Mouse (Mus musculus): ENCODE data around the gene Ptpn11. TPM values are rescaled to one million over a fixed set of nuclear protein-coding genes. Genes with fewer than 3 reads are reported as not detected.
"Not testable (repeated sequence)": the region's sequence is repeated elsewhere in the genome, so short reads cannot be mapped to it uniquely, and the experiment has no call there.

Ptpn11 gene
- polyA plus RNA-seq, 1 experiment from 2014 or later: 26.3 TPM

DNA sequence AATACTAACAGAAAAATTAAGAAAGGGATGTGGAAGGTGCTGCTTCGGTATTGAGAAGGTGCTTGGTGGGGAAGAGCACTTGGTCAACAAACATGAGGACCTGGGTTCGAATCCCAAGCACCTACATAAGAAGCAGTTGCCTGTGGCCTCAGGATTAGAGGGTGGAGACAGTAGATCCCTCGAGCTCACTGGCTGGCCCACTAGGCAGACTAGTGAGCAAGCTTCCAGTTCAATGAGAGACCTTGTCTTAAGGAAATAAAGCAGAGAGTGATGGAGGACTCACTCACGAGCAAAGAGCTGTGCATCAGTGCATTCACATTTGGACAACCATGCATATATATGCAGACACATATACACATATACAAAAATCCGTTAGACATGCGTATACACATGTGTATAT lies 20.9 kb upstream of the Ptpn11 start:
- H3K36me3 ChIP-seq: peaks cover 61% of the 10 kb centered on the region
- no peak for ATAC-seq (ENCODE audit: insufficient number of reproducible peaks, insufficient read depth, low FRiP score, low TSS enrichment, low read depth)
- no peak overlapping the region for H3K9ac ChIP-seq
- WGBS: 94% methylated on average over 6 of the region's 6 CpGs
- no peaks in the 10 kb centered on the region for H3K27me3 ChIP-seq
- H3K4me3 ChIP-seq: no peak overlapping the region
- no peak overlapping the region for H3K27ac ChIP-seq
- H3K4me2 ChIP-seq: no peak overlapping the region
- H3K9me3 ChIP-seq: 0 out of 2 replicates have a peak, but pooled peaks cover 4% of the 10 kb centered on the region
- H3K4me1 ChIP-seq: peaks cover 7% of the 10 kb centered on the region

DNA sequence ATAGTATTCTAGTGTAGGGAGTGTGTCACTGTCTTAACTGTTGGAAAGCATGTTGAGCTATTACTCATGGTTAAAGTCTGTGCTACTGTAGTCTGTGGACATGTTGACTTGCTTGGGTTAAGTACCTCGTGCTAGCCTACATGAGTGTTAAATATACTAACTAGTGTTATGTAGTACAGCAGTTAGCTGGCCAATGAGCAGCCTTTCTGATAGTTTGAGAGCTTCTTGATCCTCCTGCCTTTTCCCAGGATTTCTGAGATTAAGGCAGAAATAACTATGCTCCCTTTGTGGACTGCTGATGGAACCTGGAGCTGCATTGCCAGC lies 19.4 kb upstream of the Ptpn11 start:
- H3K27me3 ChIP-seq: no peaks in the 10 kb centered on the region
- ATAC-seq (ENCODE audit: insufficient number of reproducible peaks, insufficient read depth, low FRiP score, low TSS enrichment, low read depth): no peak
- no peak overlapping the region for H3K4me3 ChIP-seq
- 0 out of 2 replicates have a peak, but pooled peaks cover 4% of the 10 kb centered on the region for H3K9me3 ChIP-seq
- H3K4me2 ChIP-seq: no peak overlapping the region
- peaks cover 23% of the 10 kb centered on the region for H3K4me1 ChIP-seq
- no peak overlapping the region for H3K9ac ChIP-seq
- peaks cover 76% of the 10 kb centered on the region for H3K36me3 ChIP-seq
- 93% methylated on average over 1 of the region's 1 CpGs for WGBS
- no peak overlapping the region for H3K27ac ChIP-seq

DNA sequence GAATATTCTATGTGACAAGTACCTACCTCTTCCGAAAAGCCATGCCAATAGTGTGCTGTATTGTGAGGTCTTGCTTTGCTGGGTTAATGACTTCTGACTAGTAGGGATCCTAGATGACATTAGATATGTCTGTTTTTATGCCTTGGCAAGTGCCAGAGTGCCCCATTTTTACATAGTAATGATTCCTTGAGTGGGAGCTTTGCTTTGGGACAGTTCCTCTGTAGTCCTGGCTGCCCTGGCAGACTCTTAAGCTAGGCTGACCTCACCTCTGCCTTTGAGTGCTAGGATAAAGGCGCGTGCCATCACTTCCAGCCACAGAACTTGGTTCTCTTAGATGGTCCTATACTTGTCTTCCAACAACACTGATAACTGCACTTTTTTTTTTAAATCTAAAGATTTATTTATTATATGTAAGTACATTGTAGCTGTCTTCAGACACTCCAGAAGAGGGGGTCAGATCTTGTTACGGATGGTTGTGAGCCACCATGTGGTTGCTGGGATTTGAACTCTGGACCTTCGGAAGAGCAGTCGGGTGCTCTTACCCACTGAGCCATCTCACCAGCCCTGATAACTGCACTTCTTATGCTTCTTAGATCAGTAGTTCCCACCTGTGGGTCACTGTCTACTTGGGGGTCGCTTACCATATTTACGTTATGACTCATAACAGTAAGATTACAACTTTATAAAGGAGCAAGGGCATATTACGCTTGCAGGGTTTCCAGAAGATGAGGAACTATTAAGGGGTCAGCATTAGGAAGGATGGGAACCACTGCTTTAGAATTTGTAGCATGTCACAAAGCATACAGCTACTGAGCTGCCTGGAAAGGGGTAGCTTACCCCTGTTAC lies 18.8 kb upstream of the Ptpn11 start:
- WGBS: 89% methylated on average over 9 of the region's 9 CpGs
- ATAC-seq (ENCODE audit: insufficient number of reproducible peaks, insufficient read depth, low FRiP score, low TSS enrichment, low read depth): no peak
- no peak overlapping the region for H3K4me3 ChIP-seq

DNA sequence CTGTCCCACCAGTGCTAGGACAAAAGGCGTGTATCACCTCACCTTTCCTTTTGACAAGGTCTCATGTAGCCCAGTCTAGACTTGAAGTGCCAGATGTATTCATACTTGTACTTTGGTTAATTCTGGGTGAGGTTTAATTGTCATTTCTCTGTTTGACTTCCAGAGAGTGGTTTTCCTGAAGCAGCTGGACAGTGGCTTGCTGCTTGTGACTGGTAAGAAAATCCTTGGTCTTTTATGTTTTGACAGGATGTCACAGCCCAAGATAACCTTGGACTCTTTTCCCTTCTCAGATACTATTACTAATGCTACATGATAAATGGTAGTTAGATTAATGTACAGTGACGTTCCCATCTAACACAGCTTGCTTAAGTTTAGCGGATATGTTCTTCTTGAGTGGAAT lies 15.8 kb upstream of the Ptpn11 start:
- Histone ChIP-seq H3K36me3 (peaks cover 65% of the 10 kb centered on the region), H3K9ac (peak overlapping the region; percentile 100), H3K27ac (no peak overlapping the region), H3K4me1 (peaks cover 25% of the 10 kb centered on the region), H3K27me3 (no peaks in the 10 kb centered on the region), H3K4me3 (no peak overlapping the region), H3K9me3 (0 out of 2 replicates have a peak, but pooled peaks cover under 1% of the 10 kb centered on the region), H3K4me2 (peak overlapping the region; percentile 69)
- 87% methylated on average over 3 of the region's 3 CpGs for WGBS
- no peak for ATAC-seq (ENCODE audit: insufficient number of reproducible peaks, insufficient read depth, low FRiP score, low TSS enrichment, low read depth)

More for the DNA sequence above, 18.8 kb upstream of the Ptpn11 start:
- Histone ChIP-seq H3K4me1 (peaks cover 25% of the 10 kb centered on the region), H3K9me3 (0 out of 2 replicates have a peak, but pooled peaks cover 4% of the 10 kb centered on the region), H3K27me3 (no peaks in the 10 kb centered on the region), H3K36me3 (peaks cover 77% of the 10 kb centered on the region), H3K4me2 (no peak overlapping the region), H3K9ac (no peak overlapping the region), H3K27ac (no peak overlapping the region)

DNA sequence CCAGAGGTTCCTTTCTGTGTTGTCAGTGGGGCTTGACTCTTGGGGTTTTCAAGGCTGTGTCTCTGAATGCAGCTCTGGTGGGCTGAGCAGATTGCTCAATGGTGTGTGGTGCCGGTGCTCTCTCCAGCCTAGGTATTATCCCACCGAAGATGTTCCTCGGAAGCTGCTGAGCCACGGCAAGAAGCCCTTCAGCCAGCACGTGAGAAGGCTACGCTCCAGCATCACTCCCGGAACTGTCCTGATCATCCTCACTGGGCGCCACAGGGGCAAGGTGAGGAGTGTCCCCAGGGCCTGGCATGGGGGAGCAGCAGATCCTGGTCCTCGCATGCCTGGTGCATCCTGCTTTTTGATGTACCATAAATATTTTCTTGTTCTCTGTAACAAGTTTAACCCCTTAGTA lies 15.3 kb upstream of the Ptpn11 start:
- Histone ChIP-seq H3K9me3 (no peaks in the 10 kb centered on the region), H3K36me3 (peaks cover 61% of the 10 kb centered on the region), H3K27ac (no peak overlapping the region), H3K27me3 (no peaks in the 10 kb centered on the region), H3K4me2 (peak overlapping the region; percentile 69), H3K4me3 (peak overlapping the region; percentile 98), H3K9ac (peak overlapping the region; percentile 100), H3K4me1 (peaks cover 25% of the 10 kb centered on the region)
- ATAC-seq (ENCODE audit: insufficient number of reproducible peaks, insufficient read depth, low FRiP score, low TSS enrichment, low read depth): no peak
- WGBS: 77% methylated on average over 9 of the region's 9 CpGs

DNA sequence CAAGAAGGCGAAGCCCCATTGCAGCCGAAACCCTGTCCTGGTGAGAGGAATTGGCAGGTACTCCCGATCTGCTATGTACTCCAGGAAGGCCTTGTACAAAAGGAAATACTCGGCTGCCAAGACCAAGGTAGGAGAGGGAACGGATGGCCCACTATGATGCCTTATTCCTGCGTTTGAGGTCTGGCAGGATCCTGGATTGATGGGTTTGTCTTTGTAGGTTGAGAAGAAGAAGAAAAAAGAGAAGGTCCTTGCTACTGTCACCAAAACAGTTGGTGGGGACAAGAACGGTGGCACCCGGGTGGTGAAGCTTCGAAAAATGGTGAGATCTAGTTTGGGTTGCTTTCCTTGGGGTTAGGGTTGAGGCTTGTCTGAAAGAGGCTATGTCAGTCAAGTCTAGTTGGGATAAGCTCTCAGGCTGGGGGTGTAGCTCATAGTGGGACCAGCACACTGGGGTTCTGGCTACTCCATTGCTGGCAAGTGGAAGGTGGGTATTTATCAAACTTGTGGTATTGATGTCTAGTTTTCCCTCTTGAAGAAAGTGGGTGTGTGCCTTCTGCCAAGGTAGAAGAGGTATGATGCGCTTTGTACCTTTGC lies 14.4 kb upstream of the Ptpn11 start:
- Histone ChIP-seq H3K36me3 (peaks cover 52% of the 10 kb centered on the region), H3K9ac (peak overlapping the region; percentile 100), H3K4me2 (peak overlapping the region; percentile 69), H3K4me3 (peak overlapping the region; percentile 98), H3K4me1 (peaks cover 25% of the 10 kb centered on the region)
- H3K9me3 ChIP-seq; H3K27ac ChIP-seq; H3K27me3 ChIP-seq; ATAC-seq (ENCODE audit: insufficient number of reproducible peaks, insufficient read depth, low FRiP score, low TSS enrichment, low read depth): not testable (repeated sequence)
- WGBS: 66% methylated on average over 8 of the region's 10 CpGs

DNA sequence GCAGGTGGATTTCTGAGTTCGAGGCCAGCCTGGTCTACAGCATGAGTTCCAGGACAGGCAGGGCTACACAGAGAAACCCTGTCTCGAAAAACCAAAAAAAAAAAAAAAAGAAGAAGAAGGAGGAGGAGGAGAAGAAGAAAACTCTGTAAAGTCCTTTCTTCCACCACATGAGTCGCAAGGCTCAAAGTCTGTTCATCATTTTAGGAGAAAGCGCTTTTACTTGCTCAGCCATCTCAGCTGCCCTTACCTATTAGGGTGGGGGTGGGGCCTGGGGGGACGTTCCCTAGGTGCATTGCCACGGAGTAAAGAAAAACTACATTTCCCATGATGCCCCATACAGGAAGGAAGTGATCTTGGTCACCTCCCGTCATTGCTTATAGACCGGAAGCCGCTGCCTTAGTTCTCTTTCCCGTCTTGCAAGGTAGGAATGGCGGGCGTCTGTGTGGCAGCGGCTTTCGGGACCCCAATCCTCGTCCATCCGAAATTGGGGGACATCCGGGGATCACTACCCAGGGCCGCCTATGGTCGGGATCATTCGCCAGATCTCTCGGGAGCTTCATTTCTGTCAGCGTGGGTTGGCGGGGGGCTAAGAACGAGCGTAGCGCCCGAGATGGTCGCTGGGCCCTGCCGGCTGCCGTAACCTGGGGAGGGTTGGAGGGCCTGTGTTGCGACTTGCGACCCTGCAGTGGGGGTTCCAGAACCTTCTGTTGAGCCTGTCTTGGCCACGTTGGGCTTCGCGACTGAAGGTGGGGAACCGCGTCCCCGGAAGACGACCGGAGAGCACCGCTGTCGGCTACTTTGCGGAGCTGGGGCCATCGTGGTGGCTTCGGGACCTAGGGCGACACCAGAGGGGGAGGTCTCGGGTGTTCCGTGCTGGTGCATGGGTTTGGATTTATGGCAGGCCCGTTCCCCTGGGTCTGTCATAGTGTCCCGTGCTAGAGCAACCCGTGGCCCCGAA lies 13.2 kb upstream of the Ptpn11 start, which contains the start of gene Rpl6:
TSS of gene Rpl6 (plus strand) at position 350 of the 958 bp plus-strand sequence.
- Histone ChIP-seq H3K36me3 (peaks cover 39% of the 10 kb centered on the region), H3K27me3 (no peaks in the 10 kb centered on the region), H3K4me2 (peak within 1 kb of the TSS; percentile 69), H3K4me1 (peaks cover 25% of the 10 kb centered on the region), H3K27ac (peak within 1 kb of the TSS; percentile 83), H3K9ac (peak within 1 kb of the TSS; percentile 100), H3K9me3 (no peaks in the 10 kb centered on the region), H3K4me3 (peak within 1 kb of the TSS; percentile 98)
- peak; percentile 87 for ATAC-seq (ENCODE audit: insufficient number of reproducible peaks, insufficient read depth, low FRiP score, low TSS enrichment, low read depth)
- 1% methylated on average over 52 of the region's 52 CpGs for WGBS

DNA sequence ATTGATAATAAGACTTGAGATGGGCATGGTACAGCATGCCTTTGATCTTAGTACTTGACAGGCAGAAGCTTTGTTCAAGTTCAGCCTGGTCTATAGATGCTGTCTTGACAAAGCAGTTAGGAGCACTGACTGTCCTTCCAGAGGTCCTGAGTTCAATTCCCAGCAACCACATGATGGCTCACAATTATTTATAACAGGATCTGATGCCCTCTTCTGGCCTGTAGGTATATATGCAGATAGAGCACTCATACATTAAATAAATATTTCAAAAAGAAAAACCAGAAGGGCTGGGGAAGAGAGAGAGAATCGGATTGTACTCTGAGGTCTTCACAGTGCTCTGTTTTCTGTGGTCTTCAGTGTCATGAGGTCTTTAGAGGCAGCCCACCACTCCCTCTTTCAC lies 11.3 kb upstream of the Ptpn11 start:
- Histone ChIP-seq H3K27ac (no peak overlapping the region), H3K9ac (no peak overlapping the region), H3K27me3 (no peaks in the 10 kb centered on the region), H3K9me3 (no peaks in the 10 kb centered on the region), H3K4me3 (no peak overlapping the region), H3K4me1 (peaks cover 20% of the 10 kb centered on the region), H3K4me2 (no peak overlapping the region), H3K36me3 (peaks cover 20% of the 10 kb centered on the region)
- no peak for ATAC-seq (ENCODE audit: insufficient number of reproducible peaks, insufficient read depth, low FRiP score, low TSS enrichment, low read depth)
- WGBS: 74% methylated on average over 1 of the region's 1 CpGs

DNA sequence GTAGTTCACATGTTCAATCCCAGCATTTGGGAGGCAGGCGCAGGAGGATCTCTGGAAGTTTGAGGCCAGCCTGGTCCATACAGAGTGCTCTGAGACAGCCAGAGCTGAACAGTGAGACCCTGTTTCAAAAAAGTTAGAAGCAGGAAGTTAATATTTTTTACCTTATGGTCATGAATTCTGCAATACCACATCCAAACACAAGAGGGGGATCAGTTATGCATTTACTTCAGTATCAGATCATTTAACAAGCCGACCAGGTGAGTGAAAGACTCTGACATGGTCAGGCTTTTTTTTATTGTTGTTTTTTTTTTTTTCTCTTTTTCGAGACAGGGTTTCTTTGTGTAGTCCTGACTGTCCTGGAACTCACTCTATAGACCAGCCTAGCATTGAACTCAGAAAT lies 10.5 kb upstream of the Ptpn11 start:
- Histone ChIP-seq H3K27me3 (no peaks in the 10 kb centered on the region), H3K36me3 (peaks cover 13% of the 10 kb centered on the region), H3K4me1 (peaks cover 14% of the 10 kb centered on the region), H3K4me3 (no peak overlapping the region), H3K9ac (no peak overlapping the region), H3K4me2 (no peak overlapping the region), H3K9me3 (no peaks in the 10 kb centered on the region), H3K27ac (no peak overlapping the region)
- 50% methylated on average over 3 of the region's 3 CpGs for WGBS
- ATAC-seq (ENCODE audit: insufficient number of reproducible peaks, insufficient read depth, low FRiP score, low TSS enrichment, low read depth): no peak

DNA sequence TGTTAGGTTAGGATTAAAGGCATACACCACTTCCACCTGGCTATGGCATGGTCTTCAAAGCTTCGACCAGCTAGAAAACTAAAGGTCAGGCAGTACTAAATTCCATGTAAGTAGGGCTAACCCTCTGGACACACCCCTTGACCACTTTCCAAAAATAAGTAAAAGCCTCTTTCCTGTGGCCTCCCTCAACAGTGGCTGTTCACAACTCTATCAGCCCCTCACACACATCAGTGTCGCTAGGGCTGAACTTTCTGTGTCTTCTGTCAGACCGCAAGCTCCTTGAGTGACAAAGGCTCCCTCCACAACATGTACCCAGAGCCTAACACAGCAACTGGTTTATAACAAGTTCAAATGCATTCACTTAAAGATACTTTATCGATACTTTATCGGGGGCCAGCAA lies 7.2 kb upstream of the Ptpn11 start:
- WGBS: 76% methylated on average over 5 of the region's 5 CpGs
- Histone ChIP-seq H3K4me3 (no peak overlapping the region), H3K4me1 (no peaks in the 10 kb centered on the region), H3K36me3 (no peaks in the 10 kb centered on the region), H3K27me3 (no peaks in the 10 kb centered on the region), H3K4me2 (no peak overlapping the region), H3K9me3 (no peaks in the 10 kb centered on the region), H3K27ac (no peak overlapping the region), H3K9ac (no peak overlapping the region)
- no peak for ATAC-seq (ENCODE audit: insufficient number of reproducible peaks, insufficient read depth, low FRiP score, low TSS enrichment, low read depth)

DNA sequence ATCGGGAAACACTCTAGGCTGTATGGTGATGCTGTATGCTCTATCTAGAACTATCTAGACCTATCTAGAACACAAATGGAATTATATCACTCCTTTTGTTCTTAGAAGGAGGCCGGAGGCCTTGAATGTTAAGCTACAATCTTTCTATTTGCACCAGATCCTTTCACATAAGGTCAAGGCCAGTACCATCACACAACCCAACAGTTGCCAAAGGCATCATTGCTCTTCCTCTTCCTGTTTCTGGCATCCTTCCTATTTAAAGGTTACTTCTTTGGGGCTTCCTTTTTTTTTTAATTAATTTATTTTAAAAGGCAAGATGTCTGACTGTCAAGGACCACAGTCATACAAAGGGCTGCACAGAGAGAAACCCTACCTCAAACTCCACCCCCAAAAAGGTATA lies 6.1 kb upstream of the Ptpn11 start:
- no peak overlapping the region for H3K9ac ChIP-seq
- no peaks in the 10 kb centered on the region for H3K36me3 ChIP-seq
- H3K27ac ChIP-seq: no peak overlapping the region
- no peaks in the 10 kb centered on the region for H3K27me3 ChIP-seq
- ATAC-seq (ENCODE audit: insufficient number of reproducible peaks, insufficient read depth, low FRiP score, low TSS enrichment, low read depth): no peak
- H3K4me3 ChIP-seq: no peak overlapping the region
- H3K4me1 ChIP-seq: no peaks in the 10 kb centered on the region
- H3K9me3 ChIP-seq: no peaks in the 10 kb centered on the region
- no peak overlapping the region for H3K4me2 ChIP-seq
- 76% methylated on average over 2 of the region's 2 CpGs for WGBS

Data from embryonic facial prominence, embryonic 13.5 days (tissue).